24 mouse cellular contexts compared by ENCODE assay signal in genomic region chr9:36803926-36804325, GRCm38 (mm10). TPM values are rescaled to one million over a fixed set of nuclear protein-coding genes. Genes with fewer than 3 reads are reported as not detected.
DNase-seq lines count a peak whose midpoint lies in the region; ATAC-seq and TF ChIP-seq lines count a peak whose summit lies in the region.
"Had no signal": no experiment of that assay in that cellular context is flagged by ENCODE, and none has a peak within 500 bp of the region (broad histone marks: within the 10 kb centered on the region; RNA-seq: fewer than 3 reads in every experiment).

No protein-coding gene starts in this region.

- no peak overlapping the region for H3K9ac ChIP-seq in intestine, postnatal 0 days (ENCODE audit: low read depth, low read length)
- H3K9ac ChIP-seq: embryonic facial prominence, embryonic 12.5 days; forebrain, embryonic 13.5 days; forebrain, embryonic 15.5 days; forebrain, postnatal 0 days had no signal

- H3K4me3 ChIP-seq in intestine, postnatal 0 days (ENCODE audit: low read depth, low read length) = no peak overlapping the region
- H3K4me3 ChIP-seq: embryonic facial prominence, embryonic 10.5 days; embryonic facial prominence, embryonic 12.5 days; forebrain, embryonic 13.5 days; forebrain, embryonic 15.5 days had no signal

- H3K4me2 ChIP-seq in intestine, postnatal 0 days (replicated peaks; ENCODE audit: low read depth) = no peak overlapping the region
- H3K4me2 ChIP-seq: embryonic facial prominence, embryonic 12.5 days; forebrain, embryonic 13.5 days; forebrain, embryonic 15.5 days had no signal

- ATAC-seq in intestine, postnatal 0 days = no peak
- ATAC-seq: CD4-positive, CD25-positive, alpha-beta regulatory T cell, adult 4 months; forebrain, embryonic 13.5 days; forebrain, embryonic 15.5 days; forebrain, postnatal 0 days; Patski had no signal

- H3K27me3 ChIP-seq in intestine, postnatal 0 days (replicated peaks; ENCODE audit: control insufficient read depth, insufficient read depth, low read length) = no peaks in the 10 kb centered on the region
- H3K27me3 ChIP-seq: CH12.LX; embryonic facial prominence, embryonic 12.5 days; forebrain, embryonic 13.5 days; forebrain, embryonic 15.5 days had no signal

- peak; percentile 69 for DNase-seq in heart, adult 11 months
- DNase-seq in heart, postnatal 36 days = no peak
- DNase-seq in ES-CJ7 (ENCODE audit: low read depth, low spot score) = peak; percentile 47
- peak; percentile 63 for DNase-seq in R1 (ENCODE audit: low read depth, low spot score)
- no peak for DNase-seq in gastrocnemius, postnatal 36 days
- DNase-seq: adrenal gland, adult 8-10 months; adrenal gland, postnatal 14 days; adrenal gland, postnatal 36 days; B cell, adult 2 months; cerebellum, adult 11-12 months; cerebellum, adult 2 months; cerebellum, adult 9-10 months; cerebellum, postnatal 10 days; cerebellum, postnatal 25 days; forebrain, postnatal 0 days had no signal

- TF ChIP-seq CTCF in intestine, postnatal 0 days (IDR thresholded peaks at IDR 0.05; ENCODE audit: low read depth) = no peak

- H3K9me3 ChIP-seq in intestine, postnatal 0 days (ENCODE audit: control insufficient read depth) = no peaks in the 10 kb centered on the region
- H3K9me3 ChIP-seq: embryonic facial prominence, embryonic 10.5 days; embryonic facial prominence, embryonic 12.5 days; forebrain, embryonic 13.5 days; forebrain, embryonic 15.5 days; G1E had no signal

- intact Hi-C loops in heart, postnatal 36 days (cut with DNase I) = no loop called here
- intact Hi-C loops in gastrocnemius, postnatal 36 days (cut with DNase I) = no loop called here

- no peaks in the 10 kb centered on the region for H3K4me1 ChIP-seq in intestine, postnatal 0 days (replicated peaks; ENCODE audit: control insufficient read depth, insufficient read depth, low read length)
- H3K4me1 ChIP-seq: embryonic facial prominence, embryonic 12.5 days; forebrain, embryonic 13.5 days; forebrain, embryonic 15.5 days had no signal

- H3K27ac ChIP-seq in intestine, postnatal 0 days (ENCODE audit: low read depth, low read length) = no peak overlapping the region
- H3K27ac ChIP-seq: embryonic facial prominence, embryonic 10.5 days; embryonic facial prominence, embryonic 12.5 days; forebrain, embryonic 13.5 days; forebrain, embryonic 15.5 days had no signal

- H3K36me3 ChIP-seq in intestine, postnatal 0 days (ENCODE audit: control insufficient read depth, insufficient read depth) = no peaks in the 10 kb centered on the region
- H3K36me3 ChIP-seq: embryonic facial prominence, embryonic 10.5 days; embryonic facial prominence, embryonic 12.5 days; forebrain, embryonic 15.5 days; G1E had no signal

- WGBS in intestine, postnatal 0 days = 71% methylated on average over 3 of the region's 3 CpGs

RNA-seq across cellular contexts. Expression of gene Ei24, which starts 6.7 kb away (rescaled TPM):
- total RNA-seq in heart, postnatal 36 days (2021) = 10 to 100 TPM; 80.8 to 82.1 TPM
- total RNA-seq in gastrocnemius, postnatal 36 days (2021) = 10 to 100 TPM; 69.0 to 73.0 TPM
- 60.8 and 61.6 TPM in 2 replicates for polyA plus RNA-seq in intestine, postnatal 0 days (2015; fragmentation: Nextera tagmentation; extraction: Ambion mirVana)

RNA-seq across cellular contexts. Expression of gene Fez1, which starts 17.7 kb away (rescaled TPM):
- total RNA-seq in heart, postnatal 36 days (2021) = 1 to 10 TPM; 1.0 to 1.7 TPM
- total RNA-seq in gastrocnemius, postnatal 36 days (2021) = 1 to 10 TPM; 2.8 to 3.6 TPM
- polyA plus RNA-seq in intestine, postnatal 0 days (2015; fragmentation: Nextera tagmentation; extraction: Ambion mirVana) = 9.6 and 10.3 TPM in 2 replicates
- total RNA-seq: CH12.LX had no signal
- polyA plus RNA-seq: G1E, Patski had no signal

RNA-seq across cellular contexts. Expression of gene Stt3a, which starts 36.4 kb away (rescaled TPM):
- total RNA-seq in heart, postnatal 36 days (2021) = 10 to 100 TPM; 57.8 to 64.9 TPM
- total RNA-seq in gastrocnemius, postnatal 36 days (2021) = 10 to 100 TPM; 36.2 to 42.6 TPM
- polyA plus RNA-seq in intestine, postnatal 0 days (2015; fragmentation: Nextera tagmentation; extraction: Ambion mirVana) = 166 and 179 TPM in 2 replicates

Comparison
In these comparisons a context has a peak if more than half of its experiments do, and no peak if none do; other contexts are left out.
1. DNase-seq: peak in heart, adult 11 months (single experiment), ES-CJ7 (single experiment) and R1 (single experiment); none in heart, postnatal 36 days (0 of 2) and gastrocnemius, postnatal 36 days (0 of 2).